Mouse (Mus musculus) myocyte (in vitro differentiated cells): Measurements from ENCODE around the gene Ubap1. TPM values are rescaled to one million over a fixed set of nuclear protein-coding genes. Genes with fewer than 3 reads are reported as not detected.
A peak's percentile ranks its signal among the peaks of the same experiment; 100 is the strongest.

Experiments used
- H3K27me3 ChIP-seq: one replicate; pipeline ENCODE4 v1.6.1; 2011; ENCODE audit not compliant: control insufficient read depth, insufficient read depth, insufficient read length
- H3K36me3 ChIP-seq: one replicate; pipeline ENCODE4 v1.6.1; 2011; ENCODE audit not compliant: control insufficient read depth, insufficient read depth
- H3K4me2 ChIP-seq: one replicate; pipeline ENCODE4 v1.6.1; 2011; ENCODE audit warnings: low read depth, control low read depth
- H3K4me3 ChIP-seq: one replicate; pipeline ENCODE4 v1.5.1; 2011; ENCODE audit warnings: mild to moderate bottlenecking, control low read depth, moderate library complexity
- H3K79me2 ChIP-seq: one replicate; pipeline ENCODE4 v1.6.1; 2011; ENCODE audit not compliant: control insufficient read depth, insufficient read depth
- H3ac ChIP-seq: one replicate; pipeline ENCODE4 v1.6.1; 2011; ENCODE audit not compliant: control insufficient read depth, insufficient read length
- CEBPB ChIP-seq: IDR thresholded peaks from 2 replicates; pipeline ENCODE4 v1.6.1; 2011; ENCODE audit warnings: mild to moderate bottlenecking, moderate library complexity; ENCODE audit not compliant: poor library complexity, insufficient read depth, severe bottlenecking
- E2F4 ChIP-seq: IDR thresholded peaks from one replicate; pipeline ENCODE4 v1.6.1; 2011; ENCODE audit warnings: mild to moderate bottlenecking, control low read depth, moderate library complexity; ENCODE audit not compliant: insufficient read depth
- MAX ChIP-seq: IDR thresholded peaks from one replicate; pipeline ENCODE4 v1.6.1; 2011; ENCODE audit warnings: low read depth, mild to moderate bottlenecking, control low read depth
- MYOD1 ChIP-seq, 3 experiments: IDR thresholded peaks; one replicate each; pipeline ENCODE4 v1.6.1; 2011; ENCODE audit warnings: control low read depth in 2 of 3, low read depth in 2 of 3, mild to moderate bottlenecking in 2 of 3, moderate library complexity in 1 of 3; ENCODE audit not compliant: insufficient read length in 2 of 3, control insufficient read depth in 1 of 3
- MYOG ChIP-seq, 3 experiments: IDR thresholded peaks; one replicate each; pipeline ENCODE4 v1.6.1; 2011; ENCODE audit warnings: control low read depth in 2 of 3, low read depth in 2 of 3, mild to moderate bottlenecking in 2 of 3; ENCODE audit not compliant: insufficient read length in 2 of 3, control insufficient read depth in 1 of 3, insufficient read depth in 1 of 3
- POLR2A ChIP-seq: IDR thresholded peaks from one replicate; pipeline ENCODE4 v1.6.1; 2011; ENCODE audit warnings: low read depth, mild to moderate bottlenecking, control low read depth, moderate library complexity; ENCODE audit not compliant: insufficient read length
- POLR2AphosphoS2 ChIP-seq: IDR thresholded peaks from one replicate; pipeline ENCODE4 v1.6.1; 2011; ENCODE audit warnings: low read depth, control low read depth; ENCODE audit not compliant: insufficient read length
- REST ChIP-seq: IDR thresholded peaks from one replicate; pipeline ENCODE4 v1.6.1; 2011; ENCODE audit warnings: mild to moderate bottlenecking, control low read depth, moderate library complexity; ENCODE audit not compliant: insufficient read depth, insufficient read length
- SRF ChIP-seq: IDR thresholded peaks from one replicate; pipeline ENCODE4 v1.6.1; 2011; ENCODE audit warnings: low read depth; ENCODE audit not compliant: control insufficient read depth, insufficient read length
- TCF12 ChIP-seq: IDR thresholded peaks from one replicate; pipeline ENCODE4 v1.6.1; 2011; ENCODE audit warnings: mild to moderate bottlenecking, control low read depth; ENCODE audit not compliant: poor library complexity, insufficient read depth, severe bottlenecking
- TCF3 ChIP-seq: IDR thresholded peaks from one replicate; pipeline ENCODE4 v1.6.1; 2011; ENCODE audit warnings: low read depth, control low read depth; ENCODE audit not compliant: insufficient read length
- USF1 ChIP-seq: IDR thresholded peaks from one replicate; pipeline ENCODE4 v1.6.1; 2011; ENCODE audit warnings: low read depth, mild to moderate bottlenecking, control low read depth, moderate library complexity
- polyA plus RNA-seq: library from polyadenylated mRNA; unstranded; fragments of >200 nt; fragmentation: generic; extraction: Trizol; gene quantifications from one replicate; pipeline ENCODE4 v1.2.1, GENCODE M21; 2012; ENCODE audit warnings: missing spikeins

Gene Ubap1
- polyA plus RNA-seq, 1 experiment = 29.2 TPM

- H3K4me2 ChIP-seq = no peak overlapping the region
- no peaks in the 10 kb centered on the region for H3K36me3 ChIP-seq
- TF ChIP-seq MYOG (IDR thresholded peaks at IDR 0.05; ENCODE audit: control insufficient read depth in 1 of 3, insufficient read depth in 1 of 3, insufficient read length in 2 of 3, low read depth in 2 of 3) (peak in 1 of 3 experiments; percentile 59), REST (no peak), MYOD1 (IDR thresholded peaks at IDR 0.05; ENCODE audit: control insufficient read depth in 1 of 3, insufficient read length in 2 of 3, low read depth in 2 of 3) (peak in 2 of 3 experiments; percentile 26 to 69)
- H3ac ChIP-seq = no peak overlapping the region
- H3K4me3 ChIP-seq = no peak overlapping the region
- no peaks in the 10 kb centered on the region for H3K27me3 ChIP-seq
- H3K79me2 ChIP-seq = peaks cover 9% of the 10 kb centered on the region
Observed at GRCm38 (mm10) chr4:41318267-41318666, 30.5 kb upstream of the Ubap1 start.

GRCm38 (mm10) chr4:41320971-41321370, 27.8 kb upstream of the Ubap1 start:
- Histone ChIP-seq H3K4me3 (no peak overlapping the region), H3K79me2 (no peaks in the 10 kb centered on the region), H3K27me3 (no peaks in the 10 kb centered on the region), H3ac (no peak overlapping the region), H3K36me3 (no peaks in the 10 kb centered on the region), H3K4me2 (no peak overlapping the region)
- no peak for TF ChIP-seq POLR2A
- TF ChIP-seq USF1 = no peak
- TF ChIP-seq POLR2AphosphoS2 = no peak
- TF ChIP-seq TCF12 = no peak
- TF ChIP-seq E2F4 = no peak
- TF ChIP-seq REST = no peak
- TF ChIP-seq MYOG (IDR thresholded peaks at IDR 0.05; ENCODE audit: control insufficient read depth in 1 of 3, insufficient read depth in 1 of 3, insufficient read length in 2 of 3, low read depth in 2 of 3) = no peak
- no peak for TF ChIP-seq TCF3
- no peak for TF ChIP-seq CEBPB
- no peak for TF ChIP-seq SRF

GRCm38 (mm10) chr4:41326876-41327275, 21.9 kb upstream of the Ubap1 start:
- no peak for TF ChIP-seq MYOG (IDR thresholded peaks at IDR 0.05; ENCODE audit: control insufficient read depth in 1 of 3, insufficient read depth in 1 of 3, insufficient read length in 2 of 3, low read depth in 2 of 3)
- no peak for TF ChIP-seq TCF12
- no peak for TF ChIP-seq REST
- no peak for TF ChIP-seq POLR2A
- no peak for TF ChIP-seq SRF
- TF ChIP-seq E2F4 = no peak
- no peak for TF ChIP-seq USF1
- no peak for TF ChIP-seq MYOD1 (IDR thresholded peaks at IDR 0.05; ENCODE audit: control insufficient read depth in 1 of 3, insufficient read length in 2 of 3, low read depth in 2 of 3)
- no peak for TF ChIP-seq TCF3
- no peak for TF ChIP-seq MAX
- no peak for TF ChIP-seq CEBPB
- no peak for TF ChIP-seq POLR2AphosphoS2
- Histone ChIP-seq H3K79me2 (no peaks in the 10 kb centered on the region), H3K4me3 (no peak overlapping the region), H3K36me3 (no peaks in the 10 kb centered on the region), H3K27me3 (no peaks in the 10 kb centered on the region), H3K4me2 (no peak overlapping the region), H3ac (no peak overlapping the region)

- Histone ChIP-seq H3K4me3 (no peak overlapping the region), H3ac (no peak overlapping the region)
- TF ChIP-seq SRF = no peak
- TF ChIP-seq E2F4 = no peak
- TF ChIP-seq POLR2A = no peak
- TF ChIP-seq MYOG (IDR thresholded peaks at IDR 0.05; ENCODE audit: control insufficient read depth in 1 of 3, insufficient read depth in 1 of 3, insufficient read length in 2 of 3, low read depth in 2 of 3) = no peak
- no peak for TF ChIP-seq MAX
Observed at GRCm38 (mm10) chr4:41329481-41329880, 19.3 kb upstream of the Ubap1 start.

GRCm38 (mm10) chr4:41331085-41331484, 17.7 kb upstream of the Ubap1 start:
- TF ChIP-seq USF1 (peak; percentile 55), MAX (no peak)
- Histone ChIP-seq H3ac (no peak overlapping the region), H3K4me2 (peak overlapping the region; percentile 70), H3K79me2 (no peaks in the 10 kb centered on the region), H3K36me3 (no peaks in the 10 kb centered on the region), H3K4me3 (no peak overlapping the region), H3K27me3 (no peaks in the 10 kb centered on the region)

More at GRCm38 (mm10) chr4:41329481-41329880, 19.3 kb upstream of the Ubap1 start:
- no peaks in the 10 kb centered on the region for H3K27me3 ChIP-seq
- H3K79me2 ChIP-seq = no peaks in the 10 kb centered on the region
- H3K4me2 ChIP-seq = no peak overlapping the region
- no peaks in the 10 kb centered on the region for H3K36me3 ChIP-seq
